Mouse (Mus musculus): ENCODE measurements around the gene Zfpm1. TPM values are rescaled to one million over a fixed set of nuclear protein-coding genes. Genes with fewer than 3 reads are reported as not detected.

Zfpm1 gene
- 10 to 100 TPM; 23.4 to 23.5 TPM for total RNA-seq (2023)

GRCm38 (mm10) chr8:122282035-122282358 is at the start of gene Zfpm1:
Zfpm1 (plus strand) TSS chr8:122282141.

GRCm38 (mm10) chr8:122360696-122361416 is 78.9 kb downstream of the Zfpm1 start, which contains the start of gene Trhr2:
Trhr2 (minus strand) TSS chr8:122360746.

GRCm38 (mm10) chr8:122376365-122377231 is 94.7 kb downstream of the Zfpm1 start, which contains the start of gene Zc3h18:
Zc3h18 (plus strand) TSS chr8:122376609.

Other genes starting within 250 kb of the Zfpm1 start
- gene Trhr2, start 78.6 kb downstream of the Zfpm1 start, total RNA-seq (2023): not detected
- 100 to 1,000 TPM; 104 to 105 TPM for gene Zc3h18, start 94.5 kb downstream of the Zfpm1 start, total RNA-seq (2023)
- gene Il17c, start 139.9 kb downstream of the Zfpm1 start, total RNA-seq (2023): 1 to 10 TPM in 1 of 2 experiments, under 1 TPM in 1; 0.81 to 1.4 TPM
- gene Cyba, start 150.8 kb downstream of the Zfpm1 start, total RNA-seq (2023): 100 to 1,000 TPM; 297 to 328 TPM
- 1 to 10 TPM; 7.6 to 8.2 TPM for gene Mvd, start 161.3 kb downstream of the Zfpm1 start, total RNA-seq (2023)
- gene Snai3, start 178.6 kb downstream of the Zfpm1 start, total RNA-seq (2023): 1 to 10 TPM in 1 of 2 experiments, under 1 TPM in 1; 0.87 to 2.5 TPM
- gene Rnf166, start 193.9 kb downstream of the Zfpm1 start, total RNA-seq (2023): 10 to 100 TPM; 40.6 to 41.7 TPM
- 10 to 100 TPM; 66.0 to 71.3 TPM for gene Ctu2, start 194.0 kb downstream of the Zfpm1 start, total RNA-seq (2023)